Mouse (Mus musculus) lung, adult 2 months (tissue): ENCODE results near the gene Mr1. TPM values are rescaled to one million over a fixed set of nuclear protein-coding genes. Genes with fewer than 3 reads are reported as not detected.

Experiments used
- DNase-seq: peaks from one replicate; pipeline ENCODE4 v3.0.0; 2022
- H3K4me1 ChIP-seq: fragments of 200-500 bp; 2 replicates; pipeline ENCODE4 v1.6.1; 2011; ENCODE audit warnings: low read length; ENCODE audit not compliant: control insufficient read depth, insufficient read depth
- H3K4me3 ChIP-seq: fragments of 200-500 bp; replicated peaks from 2 replicates; pipeline ENCODE3; 2011; ENCODE audit warnings: low read depth, mild to moderate bottlenecking, control low read depth, low read length; ENCODE audit errors: extremely low read depth
- CTCF ChIP-seq: fragments of 200-500 bp; IDR thresholded peaks from 2 replicates; pipeline ENCODE4 v1.5.1; 2011; ENCODE audit warnings: mild to moderate bottlenecking, low read length, control low read depth; ENCODE audit not compliant: insufficient read depth
- POLR2A ChIP-seq: fragments of 200-500 bp; IDR thresholded peaks from 2 replicates; pipeline ENCODE4 v1.6.1; 2011; ENCODE audit warnings: low read depth, mild to moderate bottlenecking, control low read depth, low read length, borderline replicate concordance; ENCODE audit errors: extremely low read depth
- WGBS: fragments of 180-500 bp; shearing (Covaris S2); methylation state at CpG from one replicate; pipeline ENCODE4 v1.1.7; 2018; 5-methylcytosine and 5-hydroxymethylcytosine counted together
- polyA plus RNA-seq: library from polyadenylated mRNA; depleted of rRNA; stranded (reverse); fragments of >200 nt; gene quantifications from 2 replicates; pipeline ENCODE4 v1.2.3, GENCODE M21; 2012

Mr1 gene
- polyA plus RNA-seq, 1 experiment: 11.1 TPM

DNA sequence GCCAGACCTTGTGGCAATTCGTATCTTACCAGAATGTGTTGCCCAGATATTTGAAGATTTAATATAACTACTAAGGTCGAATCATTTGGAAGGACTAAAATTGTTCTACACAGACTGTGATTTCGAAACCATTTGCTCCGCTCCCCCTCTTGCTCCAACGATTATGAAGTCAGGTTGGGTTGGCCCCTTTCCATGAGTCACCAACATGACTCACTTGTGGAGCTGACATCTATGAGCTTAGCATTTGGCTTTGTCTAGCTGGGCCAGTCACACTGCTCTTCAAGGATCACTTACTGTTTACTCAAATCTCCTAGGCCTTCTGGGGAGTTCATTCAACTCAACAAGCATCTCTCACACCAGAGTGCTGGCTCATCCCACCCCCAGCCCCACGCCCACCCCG lies 7.8 kb downstream of the Mr1 start:
- 48% methylated on average over 7 of the region's 7 CpGs for WGBS
- TF ChIP-seq CTCF: no peak
- TF ChIP-seq POLR2A: no peak
- Histone ChIP-seq H3K4me3 (no peak overlapping the region), H3K4me1 (no peaks in the 10 kb centered on the region)
- DNase-seq: peak; percentile 40

DNA sequence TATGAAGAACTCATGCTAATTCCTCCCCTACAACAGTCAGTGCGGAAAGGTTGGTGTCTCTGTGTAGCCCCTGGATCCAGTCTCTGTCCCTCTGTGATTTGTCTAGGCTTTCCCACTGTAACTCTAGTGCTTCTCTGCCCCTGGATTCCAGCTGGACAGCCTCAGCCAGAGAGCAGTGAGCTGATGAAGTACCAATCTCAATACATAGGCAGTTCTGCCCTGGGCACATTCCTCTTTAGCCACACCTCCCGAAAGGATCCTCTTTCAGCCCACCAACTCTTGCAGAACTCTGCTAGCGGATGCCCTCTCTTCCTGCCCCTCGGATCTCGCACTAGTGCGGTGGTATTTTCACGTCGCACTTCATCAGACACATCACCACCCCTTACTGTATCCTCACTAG lies 11.7 kb downstream of the Mr1 start:
- no peak for DNase-seq
- TF ChIP-seq CTCF (no peak), POLR2A (no peak)
- Histone ChIP-seq H3K4me1 (no peaks in the 10 kb centered on the region), H3K4me3 (no peak overlapping the region)
- WGBS: 59% methylated on average over 8 of the region's 8 CpGs

DNA sequence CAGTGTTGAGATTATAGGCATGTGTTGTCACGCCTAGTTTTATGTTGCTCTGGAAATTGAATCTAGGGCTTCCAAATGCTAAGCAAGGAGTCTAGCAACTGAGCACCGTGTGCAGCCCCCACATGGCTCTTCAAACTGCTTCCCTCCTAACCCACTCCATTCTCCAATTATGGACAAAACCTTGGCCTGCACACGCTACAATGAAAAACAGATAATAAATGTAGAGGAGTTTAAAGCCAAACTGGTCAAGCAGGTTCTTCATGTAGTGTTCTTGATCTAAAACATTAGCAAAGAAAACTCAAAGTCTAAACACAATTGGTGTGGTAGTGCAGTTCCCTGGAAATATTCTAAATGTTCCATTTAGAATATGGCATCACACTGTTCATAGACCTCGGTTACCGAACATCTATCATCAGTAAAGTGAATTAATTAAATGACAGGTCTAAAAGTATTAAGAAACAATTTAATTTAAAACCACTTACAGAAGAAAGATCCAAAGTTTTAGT lies 19.1 kb downstream of the Mr1 start:
- TF ChIP-seq CTCF (no peak), POLR2A (no peak)
- no peak for DNase-seq
- H3K4me1 ChIP-seq: no peaks in the 10 kb centered on the region
- no peak overlapping the region for H3K4me3 ChIP-seq
- WGBS: 86% methylated on average over 5 of the region's 5 CpGs

DNA sequence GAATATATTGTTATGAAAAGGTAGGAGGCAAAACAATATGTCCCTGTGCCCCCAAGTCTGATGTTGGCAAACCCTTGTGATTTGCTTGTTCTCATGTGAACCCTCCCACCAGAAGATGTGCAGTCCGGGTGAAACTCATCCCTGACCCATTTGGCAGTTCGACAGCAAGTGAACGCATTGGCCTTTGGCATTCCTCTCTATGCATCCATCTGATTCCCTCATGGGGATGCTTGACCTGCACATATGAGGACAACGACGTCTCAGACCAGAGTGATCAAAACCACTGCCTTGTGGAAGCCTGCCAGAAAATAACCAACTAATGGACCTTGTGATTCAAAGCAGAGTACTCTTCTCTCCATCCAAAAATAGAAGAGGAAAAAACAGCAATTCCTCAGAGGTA lies 19.9 kb downstream of the Mr1 start:
- TF ChIP-seq CTCF (no peak), POLR2A (no peak)
- no peak overlapping the region for H3K4me3 ChIP-seq
- no peak for DNase-seq
- WGBS: 75% methylated on average over 5 of the region's 5 CpGs
- no peaks in the 10 kb centered on the region for H3K4me1 ChIP-seq

DNA sequence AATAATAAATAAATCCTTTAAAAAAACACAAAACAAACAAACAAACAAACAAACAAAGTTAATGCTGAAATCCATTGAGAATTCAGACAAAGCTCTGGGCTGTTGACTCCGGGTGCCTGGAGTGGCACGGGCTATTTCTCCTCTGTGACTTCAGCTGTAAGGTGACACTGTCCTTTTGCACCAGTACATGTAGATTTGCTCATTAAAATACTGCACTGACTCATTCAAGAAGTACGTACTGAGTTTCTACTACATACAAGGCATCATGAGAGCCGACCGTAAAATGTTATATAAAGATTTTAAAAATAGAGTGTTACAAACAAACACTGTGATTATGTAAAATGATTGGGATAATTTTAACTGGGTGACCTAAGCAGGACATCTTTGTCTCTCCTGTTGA lies 22.2 kb downstream of the Mr1 start:
- TF ChIP-seq CTCF: no peak
- TF ChIP-seq POLR2A: no peak

DNA sequence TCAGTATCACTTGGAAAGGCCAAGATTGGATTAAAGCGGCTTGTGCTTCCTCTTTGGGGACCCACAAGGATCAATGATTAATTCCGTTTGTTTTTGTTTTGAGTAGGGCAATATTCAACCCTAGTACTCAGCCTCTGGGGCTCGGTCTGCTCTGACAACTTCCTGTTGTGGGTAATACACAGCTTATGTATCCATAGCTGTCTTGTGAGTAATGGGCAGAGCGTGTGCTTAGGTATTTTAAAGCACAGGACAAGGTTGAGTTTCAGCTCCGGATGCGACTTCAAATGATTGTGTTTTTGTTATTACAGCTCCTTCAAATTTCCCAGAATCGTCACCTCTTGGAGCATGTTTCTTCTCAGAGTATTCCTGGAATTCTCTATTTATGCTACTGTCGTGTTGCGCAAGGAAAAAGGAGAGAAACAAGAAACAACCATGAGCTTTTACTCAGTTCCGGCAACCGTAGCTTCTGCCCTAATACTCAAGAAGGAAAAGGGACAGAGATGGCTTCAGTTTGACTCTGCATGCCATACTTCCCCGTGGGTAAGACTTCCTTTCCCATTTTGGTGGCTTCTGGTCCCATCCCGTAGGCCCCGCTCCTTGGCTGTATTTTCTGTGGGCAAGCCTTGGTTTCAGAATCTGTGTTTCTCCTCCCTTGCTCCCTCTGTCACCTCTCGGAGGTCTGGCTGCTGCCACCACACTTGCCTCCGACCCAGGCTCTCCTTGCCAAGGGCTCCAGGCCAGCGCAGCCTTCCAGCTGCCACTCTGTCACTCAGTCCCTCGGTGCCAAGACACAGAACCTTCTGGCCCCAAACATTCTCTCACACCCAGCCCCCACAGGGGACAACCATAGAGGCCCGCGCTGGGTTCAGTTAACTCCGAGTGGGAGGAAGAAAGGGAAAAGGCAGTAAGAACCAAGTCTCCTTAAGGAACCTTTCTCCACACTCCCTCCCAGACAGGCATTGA lies 24.4 kb downstream of the Mr1 start:
- H3K4me1 ChIP-seq: no peaks in the 10 kb centered on the region; the same call in 1 of the 2 replicates
- WGBS: 63% methylated on average over 21 of the region's 21 CpGs
- no peak for TF ChIP-seq POLR2A
- TF ChIP-seq CTCF: no peak
- DNase-seq: peak; percentile 51
- H3K4me3 ChIP-seq: no peak overlapping the region

More for the DNA sequence above, 22.2 kb downstream of the Mr1 start:
- WGBS: 87% methylated on average over 5 of the region's 5 CpGs
- DNase-seq: no peak
- Histone ChIP-seq H3K4me1 (no peaks in the 10 kb centered on the region), H3K4me3 (no peak overlapping the region)

DNA sequence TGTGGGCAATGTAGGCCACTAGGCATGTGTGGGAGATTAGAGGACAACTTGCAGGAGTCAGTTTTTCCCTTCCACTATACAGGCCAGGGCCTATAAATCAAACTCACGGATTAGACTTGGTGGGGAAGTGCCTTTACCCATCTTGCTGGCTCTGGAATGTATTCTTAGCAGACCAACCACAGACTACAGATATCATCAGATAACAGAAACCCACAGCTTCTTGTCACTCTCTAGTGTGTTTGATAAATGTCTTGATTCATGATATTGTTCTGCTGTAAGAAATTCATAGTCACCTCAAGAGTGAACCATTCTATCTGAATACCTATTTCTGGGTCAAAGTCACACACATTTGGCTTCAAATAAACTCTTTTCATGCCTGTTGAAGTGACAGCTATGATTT lies 26.9 kb downstream of the Mr1 start:
- WGBS: 92% methylated on average over 1 of the region's 1 CpGs
- Histone ChIP-seq H3K4me1 (no peaks in the 10 kb centered on the region; the same call in 1 of the 2 replicates), H3K4me3 (no peak overlapping the region)
- DNase-seq: no peak
- TF ChIP-seq CTCF: no peak
- TF ChIP-seq POLR2A: no peak

DNA sequence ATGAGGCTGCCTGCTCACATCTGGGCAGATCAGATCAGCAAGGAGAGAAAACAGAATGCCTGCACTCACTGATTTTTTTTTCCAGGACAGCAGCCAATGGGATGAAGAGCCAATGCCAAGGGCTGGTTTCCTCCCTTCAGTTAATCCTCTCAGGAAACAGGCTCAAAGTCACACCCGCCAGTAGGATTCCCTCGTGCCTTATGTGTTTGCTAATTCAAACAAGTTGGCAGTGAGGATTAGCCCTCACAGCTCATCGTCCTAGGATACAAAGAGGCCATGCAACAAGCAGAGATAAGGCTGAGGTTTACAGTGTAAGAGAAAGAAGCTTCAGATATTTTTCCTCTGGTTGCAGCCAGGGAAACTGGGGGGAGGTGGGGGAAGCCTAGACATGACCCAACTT lies 32.7 kb downstream of the Mr1 start:
- DNase-seq: no peak
- Histone ChIP-seq H3K4me1 (no peaks in the 10 kb centered on the region; the same call in 1 of the 2 replicates), H3K4me3 (no peak overlapping the region)
- WGBS: 21% methylated on average over 3 of the region's 3 CpGs
- TF ChIP-seq POLR2A (no peak), CTCF (no peak)

DNA sequence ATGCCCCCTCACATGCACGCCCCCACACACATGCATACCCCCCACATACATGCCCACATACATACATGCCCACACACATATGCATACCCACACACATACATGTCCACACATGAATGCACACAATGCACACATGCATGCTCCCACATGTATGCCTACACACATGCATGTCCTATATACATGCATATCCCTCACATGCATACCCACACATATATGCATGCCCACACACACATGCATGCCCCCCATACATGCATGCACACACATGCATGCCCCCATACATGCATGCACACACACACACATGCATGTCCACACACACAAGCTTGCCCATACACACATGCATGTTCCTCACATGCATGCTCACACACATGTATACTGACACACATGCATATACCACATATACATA lies 33.7 kb downstream of the Mr1 start:
- no peak for DNase-seq

More for the DNA sequence above, 33.7 kb downstream of the Mr1 start:
- Histone ChIP-seq H3K4me1 (peaks cover 5% of the 10 kb centered on the region; the same call in 1 of the 2 replicates), H3K4me3 (no peak overlapping the region)
- 90% methylated on average over 1 of the region's 1 CpGs for WGBS
- TF ChIP-seq CTCF (no peak), POLR2A (no peak)
